Mouse (Mus musculus): ENCODE results near the gene Arid5b.

The Arid5b gene

GRCm38 (mm10) chr10:68156646-68157245 lies 121.8 kb downstream of the Arid5b start:
- in situ Hi-C loops (cut with MboI; ENCODE audit: low pct_unique_long_range_greater_than_20kb in 1 of 2, low sequenced_read_pairs in 2 of 2, unreplicated experiment in 1 of 2): loop anchor here in 1 of 2 experiments (25.0 kb wide), 1 partner anchor 131 kb away; the partner anchor contains the start of gene Arid5b

GRCm38 (mm10) chr10:68156159-68156558 lies 122.4 kb downstream of the Arid5b start:
- in situ Hi-C loops (cut with MboI; ENCODE audit: low pct_unique_long_range_greater_than_20kb in 1 of 2, low sequenced_read_pairs in 2 of 2, unreplicated experiment in 1 of 2): loop anchor here in 1 of 2 experiments (25.0 kb wide), 1 partner anchor 131 kb away; the partner anchor contains the start of gene Arid5b

DNA sequence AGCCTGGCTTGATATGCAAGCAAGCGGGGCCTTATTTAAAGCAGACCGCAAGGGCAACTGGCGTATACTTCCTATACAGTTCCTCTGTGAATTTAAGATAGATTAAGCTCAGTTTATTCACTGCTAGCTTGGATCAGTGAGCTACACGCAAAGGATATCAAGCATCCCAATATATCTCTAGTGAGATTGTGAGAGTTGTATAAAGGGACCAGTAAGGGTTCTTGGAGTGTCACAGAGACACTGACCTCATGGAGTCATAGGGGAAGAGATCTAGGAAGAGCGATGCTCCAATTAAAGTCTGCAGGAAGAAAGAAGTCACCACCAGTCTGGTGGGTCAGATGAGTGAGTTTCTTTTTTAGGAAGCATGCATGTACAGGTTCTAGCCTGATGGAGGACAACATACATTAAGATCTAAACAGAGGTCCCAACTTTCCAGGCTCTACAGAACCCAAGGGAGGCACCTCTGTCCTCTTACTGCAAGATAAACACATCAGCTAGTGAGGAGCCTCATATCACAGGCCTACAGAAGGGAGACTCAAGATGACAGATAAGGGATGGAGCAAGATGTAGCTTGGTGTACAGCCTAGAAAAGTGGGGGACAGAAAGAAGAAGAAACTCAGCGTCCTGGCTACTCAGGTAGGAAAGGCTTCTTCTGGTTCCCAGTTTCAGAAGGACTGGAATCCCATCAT lies 123.0 kb downstream of the Arid5b start:
- in situ Hi-C loops (cut with MboI; ENCODE audit: low pct_unique_long_range_greater_than_20kb in 1 of 2, low sequenced_read_pairs in 2 of 2, unreplicated experiment in 1 of 2): loop anchor here in 1 of 2 experiments (25.0 kb wide), 1 partner anchor 132 kb away; the partner anchor contains the start of gene Arid5b

DNA sequence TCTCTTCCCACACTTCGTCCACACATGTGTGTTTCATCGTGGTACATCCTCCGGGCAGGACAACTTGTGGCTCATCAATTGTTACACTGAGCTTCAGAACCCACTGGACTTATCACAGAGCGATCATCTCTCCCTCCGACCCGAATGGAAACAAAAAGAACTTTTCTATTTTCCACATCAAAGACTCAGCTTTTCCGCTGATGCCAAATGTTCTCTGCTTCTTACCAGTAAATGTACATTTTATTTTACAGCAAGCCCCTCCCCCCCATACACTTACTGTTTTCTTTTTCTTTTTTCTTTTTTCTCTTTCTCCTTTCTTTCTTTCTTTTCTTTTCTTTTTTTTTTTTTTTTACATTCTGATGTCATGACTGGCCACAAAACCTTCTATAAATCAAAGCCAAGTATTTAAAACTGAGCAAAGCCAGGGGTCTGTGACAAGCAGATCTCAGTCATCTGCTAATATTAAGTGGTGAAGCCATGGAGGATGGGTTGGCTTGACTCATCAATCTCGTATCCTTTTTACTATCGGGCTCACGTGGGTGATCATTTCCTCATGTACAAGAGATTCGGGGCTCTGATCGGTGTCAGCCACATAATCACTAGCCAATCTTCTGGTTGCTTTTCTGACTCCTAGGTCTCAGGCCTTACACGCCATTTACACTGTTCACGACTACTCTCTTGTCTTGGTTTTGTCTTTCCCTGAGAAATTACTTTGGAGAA lies 124.3 kb downstream of the Arid5b start:
- in situ Hi-C loops (cut with MboI; ENCODE audit: low pct_unique_long_range_greater_than_20kb in 1 of 2, low sequenced_read_pairs in 2 of 2, unreplicated experiment in 1 of 2): loop anchor here in 1 of 2 experiments (25.0 kb wide), 1 partner anchor 133 kb away; the partner anchor contains the start of gene Arid5b

DNA sequence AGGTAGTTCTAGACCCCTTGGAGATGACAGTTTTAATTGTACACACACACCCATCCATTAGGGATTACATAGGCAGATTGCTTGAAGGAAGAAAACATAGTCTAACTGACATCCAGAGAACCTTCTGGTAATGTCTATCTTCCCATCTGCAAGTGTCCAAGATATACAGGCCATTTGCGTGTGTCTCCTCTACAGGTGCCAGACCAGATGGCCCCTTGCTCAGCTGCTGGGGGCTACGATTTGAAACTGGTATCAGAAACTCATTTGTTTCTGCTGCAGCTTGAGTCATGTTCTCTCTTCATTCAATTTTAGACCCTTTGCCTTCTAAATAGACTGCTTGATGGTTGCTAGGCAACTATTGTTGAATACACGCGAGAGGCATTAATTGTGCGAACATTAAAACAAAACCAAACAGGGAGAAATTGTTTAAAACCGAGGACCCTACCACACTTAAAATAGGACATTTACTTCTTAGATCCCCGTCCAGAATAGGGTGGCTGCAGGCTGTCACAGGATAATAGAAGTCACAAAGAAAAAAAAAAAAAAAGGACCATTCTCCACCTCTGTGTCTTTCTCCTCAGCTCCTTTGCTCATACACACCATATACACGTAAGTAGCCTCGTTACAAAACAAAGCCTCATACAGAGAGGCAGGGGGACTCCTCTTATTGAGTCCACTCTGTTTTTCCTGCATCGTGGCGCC lies 125.0 kb downstream of the Arid5b start:
- in situ Hi-C loops (cut with MboI; ENCODE audit: low pct_unique_long_range_greater_than_20kb in 1 of 2, low sequenced_read_pairs in 2 of 2, unreplicated experiment in 1 of 2): loop anchor here in 1 of 2 experiments (25.0 kb wide), 1 partner anchor 134 kb away; the partner anchor contains the start of gene Arid5b

DNA sequence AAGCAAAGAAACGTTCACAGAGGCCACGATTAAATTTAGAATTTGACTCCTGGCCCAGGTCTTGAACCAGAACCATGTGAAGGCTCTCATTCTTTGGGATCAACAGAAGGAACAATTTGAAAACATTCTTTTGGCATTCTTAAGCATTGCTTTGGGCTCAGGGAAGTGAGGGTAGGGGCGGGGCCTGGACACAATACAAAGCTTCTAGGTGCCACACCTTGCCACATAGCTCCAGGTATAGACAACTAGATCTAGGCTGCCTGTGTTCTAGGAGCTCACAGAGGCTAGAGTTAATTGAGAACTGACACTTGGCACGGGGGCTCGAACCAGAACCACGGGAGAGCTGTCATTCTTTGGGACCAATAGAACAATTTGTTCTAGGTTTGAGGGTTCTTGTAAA lies 130.0 kb downstream of the Arid5b start:
- in situ Hi-C loops (cut with MboI; ENCODE audit: low pct_unique_long_range_greater_than_20kb in 1 of 2, low sequenced_read_pairs in 2 of 2, unreplicated experiment in 1 of 2): loop anchor here (5.0 to 25.0 kb wide), 2 partner anchors 96 to 1189 kb away; no protein-coding TSS in a partner anchor

- in situ Hi-C loops (cut with MboI; ENCODE audit: low pct_unique_long_range_greater_than_20kb in 1 of 2, low sequenced_read_pairs in 2 of 2, unreplicated experiment in 1 of 2): loop anchor here (5.0 to 25.0 kb wide), 2 partner anchors 95 to 1190 kb away; no protein-coding TSS in a partner anchor
Measured at GRCm38 (mm10) chr10:68147730-68148129, 130.8 kb downstream of the Arid5b start.

- in situ Hi-C loops (cut with MboI; ENCODE audit: low pct_unique_long_range_greater_than_20kb in 1 of 2, low sequenced_read_pairs in 2 of 2, unreplicated experiment in 1 of 2): loop anchor here (5.0 to 25.0 kb wide), 2 partner anchors 95 to 1190 kb away; no protein-coding TSS in a partner anchor
Measured at GRCm38 (mm10) chr10:68146842-68147241, 131.7 kb downstream of the Arid5b start.

DNA sequence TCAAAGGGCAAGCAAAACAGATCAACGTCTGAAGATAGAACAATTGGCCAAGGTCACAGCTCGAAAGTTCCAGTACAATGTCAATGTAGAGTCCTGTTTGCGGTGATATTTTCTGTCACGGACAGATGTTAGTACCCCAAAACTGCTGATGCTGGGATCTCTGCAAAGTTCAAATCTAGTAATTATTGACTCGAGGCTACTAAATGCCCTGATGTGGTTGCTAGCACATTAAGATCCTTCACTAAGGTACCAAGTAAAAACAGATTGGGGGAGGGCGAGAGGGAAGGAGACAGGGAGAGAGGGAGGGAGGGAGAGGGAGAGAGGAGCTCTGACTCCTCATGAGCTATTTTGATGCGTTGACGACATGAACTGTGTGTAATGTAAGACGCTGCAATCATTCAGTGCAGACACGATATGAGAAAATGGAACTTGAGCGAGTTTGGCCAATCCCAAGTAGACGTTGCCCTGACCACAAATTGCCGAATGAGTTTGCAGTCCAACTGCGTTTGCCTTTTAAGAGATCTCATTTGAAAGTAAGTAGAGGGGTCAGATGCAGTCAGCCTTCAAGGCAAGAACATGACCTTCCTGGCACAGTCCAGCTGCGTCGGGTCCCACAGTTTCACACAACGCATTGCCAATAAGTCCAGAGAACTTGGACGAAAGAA lies 133.1 kb downstream of the Arid5b start:
- in situ Hi-C loops (cut with MboI; ENCODE audit: low pct_unique_long_range_greater_than_20kb in 1 of 2, low sequenced_read_pairs in 2 of 2, unreplicated experiment in 1 of 2): loop anchor here (5.0 to 25.0 kb wide), 2 partner anchors 93 to 1192 kb away; no protein-coding TSS in a partner anchor

DNA sequence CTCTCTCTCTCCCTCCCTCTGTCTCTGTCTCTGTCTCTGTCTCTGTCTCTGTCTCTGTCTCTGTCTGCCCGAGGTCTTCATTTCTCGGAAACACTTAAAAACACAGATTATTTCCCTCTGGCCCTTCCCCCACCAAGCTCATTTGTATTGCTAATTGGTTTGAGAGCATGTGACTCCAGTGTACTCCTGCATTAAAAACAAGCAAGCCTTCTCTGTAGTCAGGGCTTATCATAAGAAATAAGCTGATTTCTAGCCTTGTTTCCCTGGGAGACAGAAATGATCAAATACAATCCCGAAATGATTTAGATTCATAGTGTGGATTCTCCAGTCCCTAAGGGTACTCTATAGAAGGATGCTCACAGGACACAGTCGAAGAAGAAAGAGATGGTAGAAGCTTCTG lies 136.0 kb downstream of the Arid5b start:
- in situ Hi-C loops (cut with MboI; ENCODE audit: low pct_unique_long_range_greater_than_20kb in 1 of 2, low sequenced_read_pairs in 2 of 2, unreplicated experiment in 1 of 2): loop anchor here in 1 of 2 experiments (25.0 kb wide), 1 partner anchor 1195 kb away; no protein-coding TSS in a partner anchor

- in situ Hi-C loops (cut with MboI; ENCODE audit: low pct_unique_long_range_greater_than_20kb in 1 of 2, low sequenced_read_pairs in 2 of 2, unreplicated experiment in 1 of 2): loop anchor here in 1 of 2 experiments (25.0 kb wide), 1 partner anchor 1196 kb away; no protein-coding TSS in a partner anchor
Measured at GRCm38 (mm10) chr10:68141567-68141966, 137.0 kb downstream of the Arid5b start.

- in situ Hi-C loops (cut with MboI; ENCODE audit: low pct_unique_long_range_greater_than_20kb in 1 of 2, low sequenced_read_pairs in 2 of 2, unreplicated experiment in 1 of 2): loop anchor here in 1 of 2 experiments (25.0 kb wide), 1 partner anchor 1196 kb away; no protein-coding TSS in a partner anchor
Measured at GRCm38 (mm10) chr10:68140871-68141270, 137.7 kb downstream of the Arid5b start.

DNA sequence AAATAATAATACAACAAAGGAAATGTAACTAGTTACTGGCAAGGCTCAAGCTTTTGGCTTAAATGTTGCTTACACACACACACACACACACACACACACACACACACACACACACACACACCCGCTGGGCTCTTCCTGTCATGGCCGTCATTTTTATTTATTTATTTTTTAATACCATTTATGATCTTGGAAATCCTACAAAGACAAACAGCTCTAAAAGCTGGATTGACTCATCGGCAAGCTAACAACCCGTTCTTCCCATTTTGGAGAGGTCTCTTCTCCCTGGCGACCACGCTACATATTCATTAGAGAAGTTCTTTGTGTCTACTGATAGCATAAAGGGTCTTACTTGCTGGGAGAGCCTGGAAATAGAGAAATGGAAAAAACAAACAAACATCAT lies 138.2 kb downstream of the Arid5b start:
- in situ Hi-C loops (cut with MboI; ENCODE audit: low pct_unique_long_range_greater_than_20kb in 1 of 2, low sequenced_read_pairs in 2 of 2, unreplicated experiment in 1 of 2): loop anchor here in 1 of 2 experiments (25.0 kb wide), 1 partner anchor 1197 kb away; no protein-coding TSS in a partner anchor

DNA sequence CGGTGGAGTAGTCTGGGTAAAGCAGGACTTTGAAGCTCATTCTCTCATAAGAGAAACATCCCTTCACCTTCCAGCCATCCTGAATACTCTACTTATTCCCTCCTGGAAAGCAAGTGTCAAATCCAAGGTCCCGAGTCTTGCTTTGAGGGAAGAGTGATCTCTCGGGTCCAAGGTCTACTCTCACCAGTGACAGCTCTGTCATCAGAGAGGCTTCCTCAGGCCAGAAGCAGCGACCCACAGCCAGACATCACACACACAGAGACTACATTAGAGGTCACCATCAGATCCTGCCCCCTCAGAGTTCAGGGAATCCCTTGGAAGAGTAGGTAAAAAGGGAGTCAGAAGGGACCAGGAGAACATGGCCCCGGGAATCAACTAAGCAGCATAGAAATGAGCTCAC lies 140.4 kb downstream of the Arid5b start:
- in situ Hi-C loops (cut with MboI; ENCODE audit: low pct_unique_long_range_greater_than_20kb in 1 of 2, low sequenced_read_pairs in 2 of 2, unreplicated experiment in 1 of 2): loop anchor here in 1 of 2 experiments (25.0 kb wide), 1 partner anchor 1199 kb away; no protein-coding TSS in a partner anchor

DNA sequence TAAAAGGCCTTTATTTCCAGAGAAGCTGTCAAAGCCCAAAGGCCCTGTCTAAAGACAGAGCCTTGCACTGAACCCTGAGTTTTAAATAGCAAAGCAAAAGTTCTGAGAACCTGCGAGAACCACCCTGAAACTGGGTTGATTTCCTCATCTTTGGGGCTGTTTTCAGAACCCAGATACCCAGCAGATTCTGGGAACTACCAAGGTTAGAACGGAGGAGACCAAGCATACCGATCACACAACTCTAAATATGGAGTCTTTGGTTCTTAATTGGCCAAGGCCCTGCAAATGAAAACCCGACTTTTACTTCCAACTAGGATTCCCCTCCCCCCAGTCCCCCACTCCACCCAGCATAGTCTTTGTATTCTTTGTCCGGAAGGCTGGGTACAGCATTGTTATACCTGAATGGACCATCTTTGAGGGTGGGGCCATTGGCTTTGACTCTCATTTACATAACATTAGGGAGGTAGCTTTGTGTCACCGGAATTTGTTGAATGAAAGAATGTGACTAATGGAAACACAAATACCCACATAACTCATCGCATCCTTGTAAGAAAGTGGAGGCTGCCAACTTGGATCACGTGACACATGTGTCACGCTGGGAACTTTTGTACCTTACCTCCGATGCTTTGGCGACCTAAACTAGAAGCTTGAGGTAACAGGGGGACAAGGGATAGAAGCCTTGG lies 141.2 kb downstream of the Arid5b start:
- in situ Hi-C loops (cut with MboI; ENCODE audit: low pct_unique_long_range_greater_than_20kb in 1 of 2, low sequenced_read_pairs in 2 of 2, unreplicated experiment in 1 of 2): loop anchor here in 1 of 2 experiments (25.0 kb wide), 1 partner anchor 1200 kb away; no protein-coding TSS in a partner anchor

GRCm38 (mm10) chr10:68136480-68137083 lies 142.0 kb downstream of the Arid5b start:
- in situ Hi-C loops (cut with MboI; ENCODE audit: low pct_unique_long_range_greater_than_20kb in 1 of 2, low sequenced_read_pairs in 2 of 2, unreplicated experiment in 1 of 2): loop anchor here in 1 of 2 experiments (25.0 kb wide), 1 partner anchor 1201 kb away; no protein-coding TSS in a partner anchor

Data from mouse embryonic stem cell (cell line).